Mouse (Mus musculus) lung, adult 2 months (tissue): ENCODE measurements around the gene Gusb. TPM values are rescaled to one million over a fixed set of nuclear protein-coding genes. Genes with fewer than 3 reads are reported as not detected.

Experiments
- DNase-seq: peaks from one replicate; pipeline ENCODE4 v3.0.0; 2022
- H3K4me1 ChIP-seq: fragments of 200-500 bp; 2 replicates; pipeline ENCODE4 v1.6.1; 2011; ENCODE audit warnings: low read length; ENCODE audit not compliant: control insufficient read depth, insufficient read depth
- H3K4me3 ChIP-seq: fragments of 200-500 bp; replicated peaks from 2 replicates; pipeline ENCODE3; 2011; ENCODE audit warnings: low read depth, mild to moderate bottlenecking, control low read depth, low read length; ENCODE audit errors: extremely low read depth
- CTCF ChIP-seq: fragments of 200-500 bp; IDR thresholded peaks from 2 replicates; pipeline ENCODE4 v1.5.1; 2011; ENCODE audit warnings: mild to moderate bottlenecking, low read length, control low read depth; ENCODE audit not compliant: insufficient read depth
- POLR2A ChIP-seq: fragments of 200-500 bp; IDR thresholded peaks from 2 replicates; pipeline ENCODE4 v1.6.1; 2011; ENCODE audit warnings: low read depth, mild to moderate bottlenecking, control low read depth, low read length, borderline replicate concordance; ENCODE audit errors: extremely low read depth
- WGBS: fragments of 180-500 bp; shearing (Covaris S2); methylation state at CpG from one replicate; pipeline ENCODE4 v1.1.7; 2018; 5-methylcytosine and 5-hydroxymethylcytosine counted together
- polyA plus RNA-seq: library from polyadenylated mRNA; depleted of rRNA; stranded (reverse); fragments of >200 nt; gene quantifications from 2 replicates; pipeline ENCODE4 v1.2.3, GENCODE M21; 2012

The Gusb gene
- polyA plus RNA-seq, 1 experiment = 44.8 TPM

DNA sequence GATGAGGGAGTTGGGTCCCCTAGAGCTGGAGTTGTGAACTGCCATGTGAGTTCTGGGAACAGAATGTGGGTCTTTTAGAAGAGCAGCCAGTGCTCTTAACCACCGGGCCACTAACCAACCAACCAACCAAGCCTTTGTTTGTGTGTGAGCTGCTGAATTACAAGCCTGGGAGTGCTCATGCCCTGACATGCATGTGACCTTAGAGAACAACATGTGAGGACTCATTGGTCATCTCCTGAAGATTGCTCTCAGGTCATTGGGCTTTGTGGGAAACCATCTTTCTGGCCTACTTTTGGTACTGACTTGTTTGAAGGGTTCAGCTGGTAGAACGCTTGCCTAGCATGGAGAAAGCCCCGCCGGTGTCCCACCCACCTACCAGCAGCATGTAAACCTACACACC lies 6.9 kb upstream of the Gusb start:
- no peaks in the 10 kb centered on the region for H3K4me1 ChIP-seq
- TF ChIP-seq POLR2A = no peak
- TF ChIP-seq CTCF = no peak
- no peak for DNase-seq
- 97% methylated on average over 4 of the region's 4 CpGs for WGBS
- H3K4me3 ChIP-seq = no peak overlapping the region

DNA sequence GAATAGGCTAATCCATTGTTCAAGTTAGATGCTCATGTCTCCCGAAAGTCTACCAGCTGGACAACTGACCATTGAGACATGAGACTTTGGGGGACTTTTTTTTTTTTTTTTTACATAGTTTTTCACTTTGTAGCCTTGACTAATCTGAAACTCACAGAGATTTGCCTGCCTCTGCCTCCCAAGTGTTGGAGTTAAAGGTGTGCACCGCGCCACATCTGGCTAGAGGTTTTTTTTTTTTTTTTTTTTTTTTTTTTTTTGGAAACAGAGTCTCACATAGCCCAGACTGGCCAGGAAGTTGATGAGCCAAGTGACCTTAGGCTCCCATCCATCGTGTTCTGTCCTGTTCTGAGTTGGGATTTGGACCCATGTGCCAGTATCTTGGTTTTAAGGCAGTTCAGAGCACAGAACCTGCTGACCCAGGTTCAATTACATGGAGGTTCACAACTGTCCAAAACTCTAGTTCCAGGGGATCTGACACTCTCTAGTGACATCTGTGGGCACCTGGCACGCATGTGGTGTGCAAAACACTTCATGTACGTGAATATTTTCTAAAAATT lies 5.3 kb upstream of the Gusb start:
- no peak for DNase-seq
- 80% methylated on average over 6 of the region's 6 CpGs for WGBS
- Histone ChIP-seq H3K4me3 (no peak overlapping the region), H3K4me1 (no peaks in the 10 kb centered on the region; the same call in 1 of the 2 replicates)
- TF ChIP-seq CTCF (no peak), POLR2A (no peak)

DNA sequence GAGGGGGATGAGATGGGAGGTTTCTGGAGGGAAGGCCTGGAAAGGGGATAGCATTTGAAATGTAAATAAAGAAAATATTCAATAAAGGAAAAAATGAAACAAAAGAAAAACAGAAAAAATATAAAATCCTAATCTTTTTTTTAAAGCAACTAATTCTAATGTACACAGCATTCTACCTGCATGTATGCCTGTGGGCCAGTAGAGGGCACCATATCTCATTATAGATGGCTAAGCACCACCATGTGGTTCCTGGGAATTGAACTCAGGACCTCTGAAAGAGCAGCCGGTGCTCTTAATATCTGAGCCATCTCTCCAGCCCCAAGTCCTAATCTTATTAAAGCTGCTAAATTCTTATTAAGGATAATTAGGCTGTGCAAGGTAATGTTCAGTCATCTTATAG lies 4.5 kb upstream of the Gusb start:
- 87% methylated on average over 1 of the region's 1 CpGs for WGBS
- Histone ChIP-seq H3K4me1 (no peaks in the 10 kb centered on the region; the same call in 1 of the 2 replicates), H3K4me3 (no peak overlapping the region)
- no peak for DNase-seq
- TF ChIP-seq POLR2A (no peak), CTCF (peak; percentile 6; the same call in 1 of the 2 replicates)

DNA sequence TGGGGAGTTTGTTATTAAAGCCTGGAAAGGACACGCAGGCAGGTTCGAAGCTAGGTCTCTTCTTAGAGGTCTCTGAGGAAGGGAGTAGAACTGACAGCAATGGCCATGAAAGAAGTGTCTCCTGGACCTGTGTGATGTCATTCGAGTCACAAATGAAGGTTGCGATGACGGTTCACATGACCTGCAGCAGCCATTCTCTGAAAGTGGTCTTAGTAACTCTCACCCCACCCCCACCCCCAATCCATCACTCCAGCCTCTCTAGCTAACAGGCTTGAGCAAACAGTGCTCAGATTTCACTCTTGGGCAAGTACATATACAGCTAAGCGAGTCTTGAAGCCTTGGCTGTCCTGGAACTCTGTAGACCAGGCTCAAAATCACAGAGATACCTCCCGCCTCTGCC lies 380 bp upstream of the Gusb start:
- no peak for TF ChIP-seq POLR2A
- TF ChIP-seq CTCF = no peak
- no peaks in the 10 kb centered on the region; the same call in 1 of the 2 replicates for H3K4me1 ChIP-seq
- DNase-seq = no peak
- peak overlapping the region; percentile 73 for H3K4me3 ChIP-seq
- 26% methylated on average over 7 of the region's 7 CpGs for WGBS

DNA sequence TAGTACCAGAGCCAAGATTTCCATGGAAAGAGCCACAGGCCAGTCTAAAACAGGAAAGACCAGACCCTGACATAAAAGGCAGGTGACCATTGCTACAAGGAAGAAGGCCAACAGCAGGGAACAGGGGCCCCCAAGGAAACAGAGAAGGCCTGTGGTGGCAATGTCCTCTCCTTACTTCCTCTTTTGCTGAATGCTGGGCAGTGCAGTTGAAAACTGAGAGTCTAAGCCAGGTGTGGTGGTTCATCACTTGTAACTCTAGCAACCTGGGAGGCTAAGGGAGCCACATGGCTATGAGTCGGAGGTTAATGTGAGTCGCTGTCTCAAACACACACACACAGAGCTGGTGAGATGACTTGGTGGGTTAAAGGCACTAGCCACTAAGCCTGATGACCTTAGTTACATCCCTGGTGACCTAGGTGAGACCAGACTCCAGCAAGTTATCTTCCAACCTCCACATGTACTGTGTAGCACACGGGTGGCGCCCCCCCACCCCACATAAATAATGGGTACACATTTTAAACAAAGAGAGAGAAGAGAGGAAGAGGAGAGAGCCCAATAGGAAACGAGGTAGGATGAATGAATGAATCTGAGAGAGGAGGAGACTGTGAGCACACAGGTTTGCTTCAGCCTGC lies 1.4 kb downstream of the Gusb start:
- Histone ChIP-seq H3K4me3 (peak overlapping the region; percentile 25), H3K4me1 (no peaks in the 10 kb centered on the region; the same call in 1 of the 2 replicates)
- 43% methylated on average over 5 of the region's 5 CpGs for WGBS
- TF ChIP-seq CTCF (no peak), POLR2A (no peak)
- DNase-seq = no peak

DNA sequence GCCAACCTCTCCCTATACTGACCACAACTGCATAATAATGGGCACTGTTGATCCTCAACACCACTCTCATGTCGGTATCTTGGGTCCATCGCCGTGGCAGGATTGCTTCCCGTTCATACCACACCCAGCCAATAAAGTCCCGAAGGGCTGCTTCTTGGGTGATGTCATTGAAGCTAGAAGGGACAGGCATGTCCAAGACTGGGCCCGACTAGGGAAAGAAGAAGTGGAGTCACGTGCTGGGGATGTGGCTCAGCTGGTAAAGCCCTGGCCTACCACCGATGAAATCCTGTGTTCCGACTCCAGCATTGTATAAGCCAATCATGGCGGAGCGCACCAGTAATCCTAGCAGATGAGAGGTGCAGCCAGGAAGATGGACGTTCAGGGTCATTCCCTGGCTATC lies 2.1 kb downstream of the Gusb start:
- TF ChIP-seq POLR2A = no peak
- no peak for TF ChIP-seq CTCF
- DNase-seq = no peak
- no peaks in the 10 kb centered on the region; the same call in 1 of the 2 replicates for H3K4me1 ChIP-seq
- 73% methylated on average over 12 of the region's 12 CpGs for WGBS
- no peak overlapping the region for H3K4me3 ChIP-seq

DNA sequence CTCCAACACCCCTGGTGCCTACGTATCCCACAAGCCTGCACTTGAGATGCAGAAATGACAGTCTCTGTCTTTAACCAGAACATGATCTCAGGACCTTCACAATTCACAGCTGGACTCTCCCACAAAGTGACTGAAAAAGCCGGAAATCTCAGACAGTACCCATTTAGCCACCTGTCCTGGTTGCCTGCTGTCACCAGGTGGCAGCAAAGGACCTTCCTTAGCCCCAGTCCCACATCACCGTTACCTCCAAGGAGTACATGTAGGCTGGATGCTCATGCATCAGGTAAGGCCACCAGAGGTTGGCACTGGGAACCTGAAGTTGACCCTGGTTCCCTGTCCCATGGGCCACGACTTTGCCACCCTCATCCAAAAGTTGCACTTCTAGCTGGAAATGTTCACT lies 3.8 kb downstream of the Gusb start:
- TF ChIP-seq POLR2A (no peak), CTCF (peak; percentile 91)
- peak; percentile 47 for DNase-seq
- Histone ChIP-seq H3K4me3 (no peak overlapping the region), H3K4me1 (no peaks in the 10 kb centered on the region; the same call in 1 of the 2 replicates)
- 27% methylated on average over 4 of the region's 4 CpGs for WGBS

DNA sequence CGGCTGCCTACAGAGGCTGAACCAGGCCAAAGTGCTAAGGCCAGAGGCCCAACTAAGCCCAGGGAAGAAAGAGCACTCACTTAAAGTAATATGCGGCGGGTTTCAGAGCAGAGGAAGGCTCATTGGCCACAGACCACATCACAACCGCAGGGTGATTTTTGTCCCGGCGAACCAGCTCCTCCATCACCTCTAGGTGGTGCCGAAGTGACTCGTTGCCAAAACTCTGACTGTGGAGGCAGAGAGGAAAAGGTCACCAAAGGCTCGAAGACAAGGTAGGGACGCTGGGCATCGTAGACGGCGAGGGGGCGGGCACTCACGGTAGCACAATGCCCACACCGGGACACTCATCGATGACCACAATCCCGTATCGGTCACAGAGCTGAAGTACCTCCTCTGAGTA lies 5.1 kb downstream of the Gusb start:
- 73% methylated on average over 19 of the region's 19 CpGs for WGBS
- TF ChIP-seq POLR2A (no peak), CTCF (no peak)

DNA sequence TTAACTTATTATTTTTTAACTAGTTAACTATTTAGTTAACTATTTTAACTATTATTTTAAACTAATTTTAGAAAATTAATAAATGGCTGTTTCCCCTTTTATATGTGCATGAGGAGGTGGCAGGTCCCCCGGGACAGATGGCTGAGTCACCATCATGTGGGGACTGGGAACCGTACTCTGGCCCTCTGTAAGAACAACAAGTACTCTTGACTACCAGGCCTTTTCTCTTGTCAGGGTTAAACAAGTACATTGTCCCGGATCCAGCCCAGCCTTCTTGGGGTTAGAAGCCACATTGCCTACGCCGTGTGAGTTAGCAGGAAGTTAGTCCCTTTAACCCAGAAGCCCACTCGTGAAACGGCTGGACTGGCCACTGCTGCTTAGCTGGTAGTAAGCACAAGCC lies 7.9 kb downstream of the Gusb start:
- no peak for DNase-seq
- TF ChIP-seq POLR2A (no peak), CTCF (no peak)
- Histone ChIP-seq H3K4me1 (no peaks in the 10 kb centered on the region), H3K4me3 (no peak overlapping the region)
- 87% methylated on average over 7 of the region's 7 CpGs for WGBS

More for the DNA sequence above, 5.1 kb downstream of the Gusb start:
- DNase-seq = no peak
- Histone ChIP-seq H3K4me1 (no peaks in the 10 kb centered on the region; the same call in 1 of the 2 replicates), H3K4me3 (no peak overlapping the region)

DNA sequence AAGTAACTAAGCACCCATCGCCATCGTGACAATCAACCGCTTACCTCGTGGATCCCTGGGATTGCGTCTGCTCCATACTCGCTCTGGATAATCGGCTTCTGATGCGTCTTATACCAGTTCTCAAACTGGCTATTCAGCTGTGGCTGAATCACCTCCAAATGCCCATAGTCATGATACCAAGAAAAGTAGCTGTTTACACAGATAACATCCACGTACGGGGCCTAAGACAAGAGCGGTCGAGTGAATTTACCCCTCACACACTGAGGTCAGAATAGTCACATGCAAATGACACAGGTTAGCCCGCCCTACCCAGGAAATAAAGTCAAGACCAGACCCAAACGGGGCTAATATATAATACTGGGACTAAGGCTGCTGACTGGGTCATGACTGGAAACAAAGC lies 9.5 kb downstream of the Gusb start:
- no peaks in the 10 kb centered on the region for H3K4me1 ChIP-seq
- DNase-seq = no peak
- 91% methylated on average over 14 of the region's 14 CpGs for WGBS
- TF ChIP-seq POLR2A (no peak), CTCF (no peak)
- no peak overlapping the region for H3K4me3 ChIP-seq
